ENCODE assay signal across 8 mouse cellular contexts in the genomic region with DNA sequence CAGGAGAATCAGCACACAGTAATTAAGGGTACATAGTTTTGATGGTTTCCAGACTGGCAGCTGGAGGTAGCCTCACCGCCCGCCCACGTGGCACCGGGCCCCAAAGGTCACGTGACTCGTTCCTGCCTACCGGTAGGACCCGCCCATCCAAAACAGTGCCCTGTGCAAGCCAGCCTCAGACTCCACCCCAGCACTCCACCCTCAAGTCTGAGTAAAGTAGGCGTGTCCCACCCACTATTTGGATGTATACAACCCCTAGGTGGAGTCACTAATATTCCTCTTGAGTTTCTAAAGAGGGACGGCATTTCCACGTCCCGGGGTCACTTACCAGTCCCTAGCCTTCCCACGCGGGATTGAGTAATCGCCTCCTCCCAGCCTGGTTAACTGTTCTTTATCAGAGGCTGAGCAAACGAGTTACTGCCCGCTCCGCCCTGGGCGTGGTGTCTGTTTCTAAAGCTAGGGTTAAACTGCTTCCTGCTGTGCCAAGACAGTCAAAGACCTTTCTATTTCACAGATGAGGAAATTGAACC. TPM values are rescaled to one million over a fixed set of nuclear protein-coding genes. Genes with fewer than 3 reads are reported as not detected.
A peak's percentile ranks its signal among the peaks of the same experiment; 100 is the strongest.
DNase-seq lines count a peak whose midpoint lies in the region; ATAC-seq lines count a peak whose summit lies in the region.

No protein-coding gene starts in this region.

- peak overlapping the region; percentile 49 for H3K9ac ChIP-seq in lung, embryonic 15.5 days

- no peaks in the 10 kb centered on the region for H3K27me3 ChIP-seq in lung, embryonic 15.5 days

- H3K4me3 ChIP-seq in lung, embryonic 15.5 days, result peak overlapping the region; percentile 54

- H3K4me2 ChIP-seq in lung, embryonic 15.5 days, result peak overlapping the region; percentile 98

- peak; percentile 65 for ATAC-seq in lung, embryonic 15.5 days (ENCODE audit: borderline replicate concordance, extremely low read depth, low FRiP score, low TSS enrichment)
- ATAC-seq in neutrophil, adult 5-6 weeks (ENCODE audit: extremely low read depth, insufficient number of reproducible peaks, low FRiP score, poor library complexity, severe bottlenecking), result peak; percentile 64

- no peaks in the 10 kb centered on the region for H3K9me3 ChIP-seq in lung, embryonic 15.5 days

- peaks cover 56% of the 10 kb centered on the region for H3K4me1 ChIP-seq in lung, embryonic 15.5 days

- H3K27ac ChIP-seq in lung, embryonic 15.5 days, result peak overlapping the region; percentile 88

- 1% methylated on average over 19 of the region's 19 CpGs for WGBS in lung, embryonic 15.5 days

- H3K36me3 ChIP-seq in lung, embryonic 15.5 days, result no peaks in the 10 kb centered on the region

- DNase-seq in layer of hippocampus, adult 8-10 months (ENCODE audit: low spot score in 2 of 2), result peak; percentile 36 to 46
- no peak for DNase-seq in layer of hippocampus, postnatal 14 days (ENCODE audit: low spot score in 2 of 2)
- peak; percentile 69 for DNase-seq in embryo, embryonic 11.5 days (ENCODE audit: low read depth, low spot score)
- DNase-seq in heart, adult 11 months, result peak; percentile 99
- DNase-seq in kidney, adult 11 months, result peak; percentile 96
- peak; percentile 81 to 90 for DNase-seq in urinary bladder, adult 18-20 months (ENCODE audit: low spot score in 2 of 2)

RNA-seq across cellular contexts. Expression of gene Tmc8, which starts 1.2 kb away (rescaled TPM):
- 1 to 10 TPM in 2 of 4 experiments, under 1 TPM in 2; 0.52 to 1.5 (median 0.85) TPM for total RNA-seq in layer of hippocampus, adult 8-10 months (2022)
- 1 to 10 TPM in 1 of 2 experiments, under 1 TPM in 1; 0.88 to 1.6 TPM for total RNA-seq in layer of hippocampus, postnatal 14 days (2021)
- polyA plus RNA-seq in lung, embryonic 15.5 days (2015; fragmentation: Nextera tagmentation; extraction: Ambion mirVana), result 3.0 and 3.2 TPM in 2 replicates
- 21.6 and 23.1 TPM in 2 replicates for total RNA-seq in neutrophil, adult 5-6 weeks (2017)

RNA-seq across cellular contexts. Expression of gene Tmc6, which starts 1.4 kb away (rescaled TPM):
- 10 to 100 TPM; 11.6 to 27.6 (median 16.2) TPM for total RNA-seq in layer of hippocampus, adult 8-10 months (2022)
- total RNA-seq in layer of hippocampus, postnatal 14 days (2021), result 1 to 10 TPM; 4.9 to 6.3 TPM
- polyA plus RNA-seq in lung, embryonic 15.5 days (2015; fragmentation: Nextera tagmentation; extraction: Ambion mirVana), result 24.2 and 24.7 TPM in 2 replicates
- 73.8 and 95.0 TPM in 2 replicates for total RNA-seq in neutrophil, adult 5-6 weeks (2017)

RNA-seq across cellular contexts. Expression of gene 6030468B19Rik, which starts 16.8 kb away (rescaled TPM):
- 1 to 10 TPM in 1 of 4 experiments, under 1 TPM in 2, not detected in 1; 0.61 to 1.2 (median 0.75) TPM for total RNA-seq in layer of hippocampus, adult 8-10 months (2022)
- total RNA-seq in layer of hippocampus, postnatal 14 days (2021), result under 1 TPM in 1 of 2 experiments, not detected in 1; 0.51 TPM
- polyA plus RNA-seq in lung, embryonic 15.5 days (2015; fragmentation: Nextera tagmentation; extraction: Ambion mirVana), result 0.32 and 0.74 TPM in 2 replicates
- 0.58 and 0.86 TPM in 2 replicates for total RNA-seq in neutrophil, adult 5-6 weeks (2017)

RNA-seq across cellular contexts. Expression of gene Gm20708, which starts 28.8 kb away (rescaled TPM):
- 1 to 10 TPM in 3 of 4 experiments, not detected in 1; 1.7 to 2.2 (median 1.9) TPM for total RNA-seq in layer of hippocampus, adult 8-10 months (2022)
- total RNA-seq in layer of hippocampus, postnatal 14 days (2021), result 1 to 10 TPM; 2.8 to 3.2 TPM
- 0.24 TPM in 1 of 2 replicates, not detected in the other for polyA plus RNA-seq in lung, embryonic 15.5 days (2015; fragmentation: Nextera tagmentation; extraction: Ambion mirVana)
- total RNA-seq in neutrophil, adult 5-6 weeks (2017), result 3.9 and 8.8 TPM in 2 replicates

RNA-seq across cellular contexts. Expression of gene Syngr2, which starts 28.8 kb away (rescaled TPM):
- 10 to 100 TPM; 11.4 to 33.5 (median 24.5) TPM for total RNA-seq in layer of hippocampus, adult 8-10 months (2022)
- total RNA-seq in layer of hippocampus, postnatal 14 days (2021), result 10 to 100 TPM; 15.2 to 15.4 TPM
- 63.3 and 73.7 TPM in 2 replicates for polyA plus RNA-seq in lung, embryonic 15.5 days (2015; fragmentation: Nextera tagmentation; extraction: Ambion mirVana)
- 80.2 and 108 TPM in 2 replicates for total RNA-seq in neutrophil, adult 5-6 weeks (2017)

Comparison
In these comparisons a context has a peak if more than half of its experiments do, and no peak if none do; other contexts are left out.
1. DNase-seq: peak in layer of hippocampus, adult 8-10 months (2 of 2), embryo, embryonic 11.5 days (single experiment), heart, adult 11 months (single experiment), kidney, adult 11 months (single experiment) and urinary bladder, adult 18-20 months (2 of 2); none in layer of hippocampus, postnatal 14 days (0 of 2).